Mouse (Mus musculus): ENCODE data around the gene Itgae. TPM values are rescaled to one million over a fixed set of nuclear protein-coding genes. Genes with fewer than 3 reads are reported as not detected.
A peak's percentile ranks its signal among the peaks of the same experiment; 100 is the strongest.

Itgae gene
- polyA plus RNA-seq, 1 experiment from 2014 or later: 0.27 TPM

GRCm38 (mm10) chr11:73169231-73169630 is 78.8 kb downstream of the Itgae start:
- Histone ChIP-seq H3K9ac (ENCODE audit: low read length) (no peak overlapping the region), H3K36me3 (ENCODE audit: control insufficient read depth, insufficient read depth, low read length) (no peaks in the 10 kb centered on the region), H3K27ac (ENCODE audit: low read depth, low read length) (no peak overlapping the region), H3K27me3 (ENCODE audit: control insufficient read depth, insufficient read depth, low read length) (no peaks in the 10 kb centered on the region), H3K4me2 (no peak overlapping the region), H3K4me3 (ENCODE audit: low read depth, low read length) (no peak overlapping the region), H3K4me1 (ENCODE audit: control insufficient read depth, insufficient read depth, low read length) (no peaks in the 10 kb centered on the region), H3K9me3 (ENCODE audit: control insufficient read depth, low read length) (no peaks in the 10 kb centered on the region)
- DNase-seq (ENCODE audit: low spot score, missing footprints): peak; percentile 92
- peak; percentile 62; the same call in 1 of the 2 replicates for ATAC-seq (ENCODE audit: low FRiP score)
- WGBS: 45% methylated on average over 4 of the region's 4 CpGs

DNA sequence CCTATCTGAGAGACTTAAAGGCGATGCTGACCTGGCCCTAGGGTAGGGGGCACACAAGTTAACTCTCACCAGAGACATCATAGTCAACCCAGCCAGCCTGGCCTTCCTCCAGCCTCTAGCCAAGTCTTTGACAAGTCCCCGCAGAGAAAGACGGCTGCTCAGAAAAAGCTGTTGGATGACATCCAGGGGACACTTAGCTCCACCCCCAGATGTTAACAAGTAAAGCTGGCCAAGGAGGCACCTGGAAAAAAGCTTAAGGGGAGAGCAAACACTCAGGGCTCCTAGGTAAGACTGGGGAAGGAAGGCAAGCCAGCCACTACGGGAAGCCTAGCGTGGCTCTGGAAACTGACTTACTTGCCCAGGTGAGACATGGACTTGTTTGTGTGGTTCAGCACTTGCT is 81.8 kb downstream of the Itgae start:
- H3K27me3 ChIP-seq (ENCODE audit: control insufficient read depth, insufficient read depth, low read length): no peaks in the 10 kb centered on the region
- ATAC-seq (ENCODE audit: low FRiP score) (no peak), DNase-seq (ENCODE audit: low spot score, missing footprints) (no peak)
- peaks cover 5% of the 10 kb centered on the region; the same call in 1 of the 2 replicates for H3K4me1 ChIP-seq (ENCODE audit: control insufficient read depth, insufficient read depth, low read length)
- H3K9ac ChIP-seq (ENCODE audit: low read length): no peak overlapping the region
- WGBS: 81% methylated on average over 5 of the region's 5 CpGs
- H3K27ac ChIP-seq (ENCODE audit: low read depth, low read length): no peak overlapping the region
- no peak overlapping the region for H3K4me2 ChIP-seq
- H3K4me3 ChIP-seq (ENCODE audit: low read depth, low read length): no peak overlapping the region
- H3K9me3 ChIP-seq (ENCODE audit: control insufficient read depth, low read length): no peaks in the 10 kb centered on the region
- no peaks in the 10 kb centered on the region for H3K36me3 ChIP-seq (ENCODE audit: control insufficient read depth, insufficient read depth, low read length)

- peak overlapping the region; percentile 77 for H3K4me2 ChIP-seq
- DNase-seq (ENCODE audit: low spot score, missing footprints): peak; percentile 75
- peak overlapping the region; percentile 91 for H3K9ac ChIP-seq (ENCODE audit: low read length)
- peak overlapping the region; percentile 95 for H3K4me3 ChIP-seq (ENCODE audit: low read depth, low read length)
- H3K36me3 ChIP-seq (ENCODE audit: control insufficient read depth, insufficient read depth, low read length): no peaks in the 10 kb centered on the region
- no peaks in the 10 kb centered on the region for H3K9me3 ChIP-seq (ENCODE audit: control insufficient read depth, low read length)
- no peak overlapping the region for H3K27ac ChIP-seq (ENCODE audit: low read depth, low read length)
- H3K4me1 ChIP-seq (ENCODE audit: control insufficient read depth, insufficient read depth, low read length): peaks cover 5% of the 10 kb centered on the region; the same call in 1 of the 2 replicates
- WGBS: 50% methylated on average over 8 of the region's 8 CpGs
- no peaks in the 10 kb centered on the region for H3K27me3 ChIP-seq (ENCODE audit: control insufficient read depth, insufficient read depth, low read length)
- ATAC-seq (ENCODE audit: low FRiP score): no peak
Measured at GRCm38 (mm10) chr11:73175612-73176011, 85.2 kb downstream of the Itgae start.

DNA sequence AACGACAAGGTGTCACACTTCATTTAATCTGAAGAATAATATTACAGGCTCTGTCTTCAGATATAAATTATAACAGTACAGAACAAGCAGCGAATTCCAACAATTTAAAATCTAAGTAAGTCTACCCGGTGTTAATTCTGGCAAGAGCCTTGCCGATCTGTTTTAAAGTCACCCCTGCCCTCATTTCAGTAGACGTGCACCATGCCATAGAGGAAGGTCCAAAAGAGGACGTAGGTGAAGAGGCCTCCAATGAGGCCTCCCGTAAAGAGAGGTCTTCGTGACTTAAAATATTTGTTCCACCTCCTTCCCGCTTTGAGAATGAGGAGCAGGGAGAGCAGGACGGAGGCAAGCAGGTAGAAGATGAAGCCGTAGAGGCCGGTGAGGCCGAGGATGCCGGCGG is 85.8 kb downstream of the Itgae start:
- Histone ChIP-seq H3K9me3 (ENCODE audit: control insufficient read depth, low read length) (no peaks in the 10 kb centered on the region), H3K36me3 (ENCODE audit: control insufficient read depth, insufficient read depth, low read length) (no peaks in the 10 kb centered on the region), H3K4me2 (peak overlapping the region; percentile 77), H3K27me3 (ENCODE audit: control insufficient read depth, insufficient read depth, low read length) (no peaks in the 10 kb centered on the region), H3K4me3 (ENCODE audit: low read depth, low read length) (peak overlapping the region; percentile 95), H3K4me1 (ENCODE audit: control insufficient read depth, insufficient read depth, low read length) (peaks cover 5% of the 10 kb centered on the region; the same call in 1 of the 2 replicates), H3K27ac (ENCODE audit: low read depth, low read length) (no peak overlapping the region; the same call in 1 of the 2 replicates), H3K9ac (ENCODE audit: low read length) (peak overlapping the region; percentile 91)
- ATAC-seq (ENCODE audit: low FRiP score) (no peak), DNase-seq (ENCODE audit: low spot score, missing footprints) (no peak)
- WGBS: 1% methylated on average over 15 of the region's 15 CpGs

DNA sequence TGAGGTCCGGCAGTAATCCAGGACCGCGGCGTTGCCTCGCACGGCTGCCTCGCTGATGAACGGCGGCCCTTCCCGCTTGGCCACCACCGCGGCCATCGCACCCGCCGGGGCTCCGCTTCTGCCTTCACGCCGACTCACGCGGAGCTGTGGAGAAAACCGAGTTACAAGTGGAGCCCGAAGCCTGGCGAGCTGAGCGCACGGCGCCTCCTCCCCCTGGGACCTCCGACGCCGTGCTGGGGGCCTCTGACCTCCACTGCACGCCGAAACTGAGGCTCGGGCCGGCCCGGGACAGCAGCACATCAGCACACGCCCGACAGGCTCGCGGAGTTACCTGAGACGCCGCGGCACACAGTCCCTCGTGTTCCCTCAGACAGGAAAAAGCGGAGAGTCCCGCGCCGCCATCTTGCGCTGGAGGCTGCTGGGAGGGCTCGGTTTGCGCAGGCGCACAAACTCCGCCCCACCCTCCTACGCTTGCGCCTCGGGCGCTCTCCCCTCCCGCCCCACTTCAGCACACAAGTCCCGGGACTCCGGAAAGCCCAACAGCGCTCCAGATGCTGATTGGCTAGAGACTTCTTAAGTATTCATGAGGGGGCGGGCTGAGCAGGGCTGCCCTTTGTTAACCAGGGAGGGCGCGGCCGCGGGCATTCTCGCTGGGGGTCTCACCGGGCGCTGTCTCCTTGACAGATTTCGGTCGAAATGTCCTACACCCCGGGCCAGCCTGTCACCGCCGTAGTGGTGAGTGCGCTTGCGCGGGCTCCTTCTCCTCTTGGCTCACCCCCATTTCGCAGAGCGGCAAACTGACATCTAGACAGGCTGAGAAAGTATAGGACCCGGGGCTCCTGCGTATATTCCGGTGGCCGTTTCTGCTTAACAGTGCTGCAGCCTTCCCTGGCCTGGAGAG is 86.5 kb downstream of the Itgae start, which contains the start of the genes Emc6 and Tax1bp3:
TSS of gene Emc6 (minus strand) at position 430 of the 901 bp plus-strand sequence.
TSS of gene Tax1bp3 (plus strand) at position 476 of the 901 bp plus-strand sequence.
- peak; percentile 99 for DNase-seq (ENCODE audit: low spot score, missing footprints)

DNA sequence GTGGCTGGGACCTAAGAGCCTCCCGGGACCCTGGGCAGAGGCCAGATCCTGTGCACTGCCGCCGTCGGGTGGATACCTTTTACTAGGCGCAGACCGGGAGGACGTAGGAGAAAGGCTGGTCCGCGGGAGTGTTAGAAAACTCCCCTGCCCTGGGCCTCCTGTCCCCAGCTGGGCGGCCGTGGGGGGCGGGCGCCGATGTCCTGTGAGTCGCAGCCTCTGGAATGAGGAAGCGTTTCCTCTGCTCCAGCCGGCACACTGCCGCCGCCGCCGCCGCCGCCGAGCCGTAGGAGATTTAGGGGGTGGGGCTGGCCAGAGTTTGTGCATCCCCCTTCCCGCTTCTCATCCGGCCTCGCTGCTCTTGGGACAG is 87.1 kb downstream of the Itgae start:
- Histone ChIP-seq H3K27ac (ENCODE audit: low read depth, low read length) (peak overlapping the region; percentile 87), H3K9ac (ENCODE audit: low read length) (peak overlapping the region; percentile 76), H3K9me3 (ENCODE audit: control insufficient read depth, low read length) (no peaks in the 10 kb centered on the region), H3K4me2 (peak overlapping the region; percentile 67), H3K4me1 (ENCODE audit: control insufficient read depth, insufficient read depth, low read length) (peaks cover 5% of the 10 kb centered on the region; the same call in 1 of the 2 replicates), H3K36me3 (ENCODE audit: control insufficient read depth, insufficient read depth, low read length) (no peaks in the 10 kb centered on the region), H3K4me3 (ENCODE audit: low read depth, low read length) (peak overlapping the region; percentile 95), H3K27me3 (ENCODE audit: control insufficient read depth, insufficient read depth, low read length) (no peaks in the 10 kb centered on the region)
- ATAC-seq (ENCODE audit: low FRiP score) (no peak; the same call in 1 of the 2 replicates), DNase-seq (ENCODE audit: low spot score, missing footprints) (peak; percentile 96)
- WGBS: under 1% methylated on average over 12 of the region's 28 CpGs

More for the DNA sequence above, 86.5 kb downstream of the Itgae start, which contains the start of the genes Emc6 and Tax1bp3:
- no peaks in the 10 kb centered on the region for H3K27me3 ChIP-seq (ENCODE audit: control insufficient read depth, insufficient read depth, low read length)
- peak; percentile 98 for ATAC-seq (ENCODE audit: low FRiP score)
- H3K4me2 ChIP-seq: peak within 1 kb of the TSS; percentile 77
- H3K9me3 ChIP-seq (ENCODE audit: control insufficient read depth, low read length): no peaks in the 10 kb centered on the region
- WGBS: under 1% methylated on average over 77 of the region's 81 CpGs
- H3K36me3 ChIP-seq (ENCODE audit: control insufficient read depth, insufficient read depth, low read length): no peaks in the 10 kb centered on the region
- H3K9ac ChIP-seq (ENCODE audit: low read length): peak within 1 kb of the TSS; percentile 91
- H3K4me3 ChIP-seq (ENCODE audit: low read depth, low read length): peak within 1 kb of the TSS; percentile 95
- H3K4me1 ChIP-seq (ENCODE audit: control insufficient read depth, insufficient read depth, low read length): peaks cover 5% of the 10 kb centered on the region; the same call in 1 of the 2 replicates
- peak within 1 kb of the TSS; percentile 87 for H3K27ac ChIP-seq (ENCODE audit: low read depth, low read length)

- DNase-seq (ENCODE audit: low spot score, missing footprints) (no peak), ATAC-seq (ENCODE audit: low FRiP score) (no peak)
- no peaks in the 10 kb centered on the region for H3K27me3 ChIP-seq (ENCODE audit: control insufficient read depth, insufficient read depth, low read length)
- H3K27ac ChIP-seq (ENCODE audit: low read depth, low read length): peak overlapping the region; percentile 87; the same call in 1 of the 2 replicates
- H3K9me3 ChIP-seq (ENCODE audit: control insufficient read depth, low read length): no peaks in the 10 kb centered on the region
- H3K9ac ChIP-seq (ENCODE audit: low read length): peak overlapping the region; percentile 76
- H3K4me1 ChIP-seq (ENCODE audit: control insufficient read depth, insufficient read depth, low read length): peaks cover 5% of the 10 kb centered on the region; the same call in 1 of the 2 replicates
- H3K36me3 ChIP-seq (ENCODE audit: control insufficient read depth, insufficient read depth, low read length): no peaks in the 10 kb centered on the region
- peak overlapping the region; percentile 67 for H3K4me2 ChIP-seq
- peak overlapping the region; percentile 95 for H3K4me3 ChIP-seq (ENCODE audit: low read depth, low read length)
- WGBS: 2% methylated on average over 2 of the region's 2 CpGs
Measured at GRCm38 (mm10) chr11:73177895-73178294, 87.5 kb downstream of the Itgae start.

DNA sequence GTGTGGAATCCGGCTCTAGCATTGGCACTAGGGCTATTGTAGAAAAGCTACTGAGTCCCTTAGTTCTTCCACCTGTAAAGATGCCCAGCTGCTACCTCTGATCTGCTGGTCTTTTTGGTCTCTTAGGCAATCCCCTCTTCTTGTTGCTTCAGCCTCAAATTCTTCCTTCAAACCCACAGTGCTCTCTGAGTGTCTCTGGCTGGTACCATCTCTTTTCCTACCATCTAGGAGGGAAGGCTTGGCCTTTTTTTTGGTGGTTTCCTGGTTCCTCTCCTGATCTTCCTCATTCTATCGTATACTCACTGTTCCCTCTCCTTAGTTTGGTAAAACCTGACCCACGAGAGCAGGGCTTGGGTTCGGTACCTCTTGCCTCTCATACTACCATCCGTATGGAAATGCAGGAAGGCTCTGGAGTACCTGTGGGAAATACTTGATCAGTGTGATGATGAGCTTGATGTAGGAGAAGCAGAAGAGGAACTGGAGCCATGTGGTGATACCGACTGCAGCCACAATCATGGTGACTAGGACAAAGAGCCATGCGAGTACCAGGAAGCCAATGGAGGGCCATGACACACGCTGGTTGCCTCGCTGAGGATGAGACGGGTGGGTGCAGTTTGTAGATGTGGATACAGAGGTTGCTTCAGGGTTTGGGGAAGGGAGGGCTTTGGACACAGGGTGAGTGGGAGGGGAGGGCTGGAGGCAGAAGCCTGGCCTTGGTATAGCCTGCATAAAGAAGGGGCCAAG is 95.7 kb downstream of the Itgae start:
- Histone ChIP-seq H3K9me3 (ENCODE audit: control insufficient read depth, low read length) (no peaks in the 10 kb centered on the region), H3K4me3 (ENCODE audit: low read depth, low read length) (no peak overlapping the region), H3K36me3 (ENCODE audit: control insufficient read depth, insufficient read depth, low read length) (peaks cover 8% of the 10 kb centered on the region; the same call in 1 of the 2 replicates), H3K27ac (ENCODE audit: low read depth, low read length) (no peak overlapping the region), H3K4me2 (no peak overlapping the region), H3K4me1 (ENCODE audit: control insufficient read depth, insufficient read depth, low read length) (no peaks in the 10 kb centered on the region), H3K9ac (ENCODE audit: low read length) (no peak overlapping the region), H3K27me3 (ENCODE audit: control insufficient read depth, insufficient read depth, low read length) (no peaks in the 10 kb centered on the region)
- DNase-seq (ENCODE audit: low spot score, missing footprints) (no peak), ATAC-seq (ENCODE audit: low FRiP score) (no peak)
- 93% methylated on average over 10 of the region's 10 CpGs for WGBS

All from midbrain, embryonic 11.5 days (tissue).